20 mouse cellular contexts compared by ENCODE assay signal in the genomic region with DNA sequence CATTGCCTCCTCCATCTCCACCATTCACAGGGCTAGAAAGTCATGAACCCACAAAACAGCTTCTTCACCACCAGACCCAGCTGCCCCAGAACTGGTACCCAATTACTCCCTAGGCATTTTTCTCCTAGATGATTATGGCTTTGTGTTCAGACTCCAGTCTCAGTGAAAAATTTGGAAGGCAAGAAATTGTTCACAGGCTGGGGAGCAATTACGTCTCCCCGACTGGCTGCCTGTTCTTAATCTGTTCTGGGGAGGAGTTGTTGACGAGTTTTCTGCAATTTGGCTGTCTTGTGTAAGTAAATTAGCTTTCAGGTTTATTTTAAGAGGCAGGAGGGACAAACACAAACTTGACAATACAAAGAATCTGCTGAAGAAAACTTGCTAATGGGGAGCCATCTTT. TPM values are rescaled to one million over a fixed set of nuclear protein-coding genes. Genes with fewer than 3 reads are reported as not detected.
A peak's percentile ranks its signal among the peaks of the same experiment; 100 is the strongest.
DNase-seq lines count a peak whose midpoint lies in the region; ATAC-seq and TF ChIP-seq lines count a peak whose summit lies in the region.
"Had no signal": no experiment of that assay in that cellular context is flagged by ENCODE, and none has a peak within 500 bp of the region (broad histone marks: within the 10 kb centered on the region; RNA-seq: fewer than 3 reads in every experiment).

No protein-coding gene starts in this region.

- DNase-seq in embryonic facial prominence, embryonic 10.5 days (ENCODE audit: low spot score), result no peak
- peak; percentile 2 for DNase-seq in gastrocnemius, postnatal 25 days
- no peak for DNase-seq in gastrocnemius, adult 18-20 months (ENCODE audit: low spot score)
- no peak for DNase-seq in layer of hippocampus, adult 2 months (ENCODE audit: low spot score in 2 of 2)
- DNase-seq in layer of hippocampus, adult 8-10 months (ENCODE audit: low spot score in 2 of 2), result no peak
- DNase-seq in stomach, postnatal 0 days (ENCODE audit: low spot score), result no peak
- no peak for DNase-seq in cerebellum, adult 11 months
- DNase-seq: cerebellum, adult 9-10 months; layer of hippocampus, adult 9-11 months; liver, embryonic 13.5 days had no signal

- WGBS in embryonic facial prominence, embryonic 15.5 days, result 27% methylated on average over 3 of the region's 3 CpGs
- 55% methylated on average over 3 of the region's 3 CpGs for WGBS in embryonic facial prominence, embryonic 10.5 days
- WGBS in stomach, postnatal 0 days, result 66% methylated on average over 3 of the region's 3 CpGs

- peaks cover 30% of the 10 kb centered on the region for H3K4me1 ChIP-seq in embryonic facial prominence, embryonic 15.5 days
- peaks cover 9% of the 10 kb centered on the region for H3K4me1 ChIP-seq in embryonic facial prominence, embryonic 10.5 days
- no peaks in the 10 kb centered on the region for H3K4me1 ChIP-seq in stomach, postnatal 0 days (replicated peaks; ENCODE audit: control insufficient read depth, insufficient read depth)
- H3K4me1 ChIP-seq: liver, embryonic 13.5 days; megakaryocyte, embryonic 14.5 days; midbrain, embryonic 13.5 days had no signal

- no peak overlapping the region for H3K4me2 ChIP-seq in embryonic facial prominence, embryonic 15.5 days (replicated peaks)
- no peak overlapping the region for H3K4me2 ChIP-seq in stomach, postnatal 0 days (replicated peaks; ENCODE audit: low read depth)
- H3K4me2 ChIP-seq: forebrain, embryonic 15.5 days; kidney, embryonic 15.5 days; liver, embryonic 13.5 days; midbrain, embryonic 13.5 days; neural tube, embryonic 12.5 days had no signal

- H3K4me3 ChIP-seq in embryonic facial prominence, embryonic 15.5 days (replicated peaks), result no peak overlapping the region
- no peak overlapping the region for H3K4me3 ChIP-seq in embryonic facial prominence, embryonic 10.5 days
- H3K4me3 ChIP-seq in layer of hippocampus, adult 2 months, result no peak overlapping the region
- H3K4me3 ChIP-seq in stomach, postnatal 0 days (ENCODE audit: low read depth, low read length), result no peak overlapping the region
- H3K4me3 ChIP-seq: forebrain, embryonic 15.5 days; kidney, embryonic 15.5 days; left cerebral cortex, adult 2 months; liver, embryonic 13.5 days; megakaryocyte, embryonic 14.5 days; midbrain, embryonic 13.5 days; neural tube, embryonic 12.5 days; stomach, embryonic 15.5 days had no signal

- no peaks in the 10 kb centered on the region for H3K27me3 ChIP-seq in embryonic facial prominence, embryonic 15.5 days
- H3K27me3 ChIP-seq in embryonic facial prominence, embryonic 10.5 days (replicated peaks; ENCODE audit: low read depth, poor library complexity, severe bottlenecking), result no peaks in the 10 kb centered on the region
- H3K27me3 ChIP-seq in stomach, postnatal 0 days (ENCODE audit: control insufficient read depth, insufficient read depth, low read length), result no peaks in the 10 kb centered on the region
- H3K27me3 ChIP-seq: forebrain, embryonic 15.5 days; kidney, embryonic 15.5 days; liver, embryonic 13.5 days; midbrain, embryonic 13.5 days; neural tube, embryonic 12.5 days; stomach, embryonic 15.5 days had no signal

- H3K27ac ChIP-seq in embryonic facial prominence, embryonic 15.5 days (replicated peaks), result peak overlapping the region; percentile 65; the same call in 1 of the 2 replicates
- H3K27ac ChIP-seq in embryonic facial prominence, embryonic 10.5 days (replicated peaks), result no peak overlapping the region
- H3K27ac ChIP-seq in layer of hippocampus, adult 2 months, result peak overlapping the region; percentile 46; the same call in 1 of the 2 replicates
- H3K27ac ChIP-seq in stomach, postnatal 0 days (replicated peaks), result peak overlapping the region; percentile 42; the same call in 1 of the 2 replicates
- H3K27ac ChIP-seq: forebrain, embryonic 15.5 days; kidney, embryonic 15.5 days; left cerebral cortex, adult 2 months; liver, embryonic 13.5 days; midbrain, embryonic 13.5 days; neural tube, embryonic 12.5 days had no signal

- ATAC-seq in embryonic facial prominence, embryonic 15.5 days (ENCODE audit: insufficient number of reproducible peaks, low FRiP score, low TSS enrichment, low read depth), result no peak
- ATAC-seq in stomach, postnatal 0 days (ENCODE audit: low FRiP score, low TSS enrichment), result no peak
- ATAC-seq: activated CD4-positive, CD25-positive, alpha-beta regulatory T cell, adult 4 months had no signal

- H3K36me3 ChIP-seq in embryonic facial prominence, embryonic 15.5 days, result no peaks in the 10 kb centered on the region
- no peaks in the 10 kb centered on the region for H3K36me3 ChIP-seq in embryonic facial prominence, embryonic 10.5 days (replicated peaks)
- H3K36me3 ChIP-seq in stomach, postnatal 0 days (ENCODE audit: control insufficient read depth, insufficient read depth, low read length), result no peaks in the 10 kb centered on the region
- H3K36me3 ChIP-seq: forebrain, embryonic 15.5 days; kidney, embryonic 15.5 days; liver, embryonic 13.5 days; midbrain, embryonic 13.5 days; neural tube, embryonic 12.5 days; stomach, embryonic 15.5 days had no signal

- H3K9ac ChIP-seq in embryonic facial prominence, embryonic 15.5 days, result no peak overlapping the region
- no peak overlapping the region for H3K9ac ChIP-seq in stomach, postnatal 0 days (ENCODE audit: low read length)
- H3K9ac ChIP-seq: forebrain, embryonic 15.5 days; kidney, embryonic 15.5 days; liver, embryonic 13.5 days; midbrain, embryonic 13.5 days; neural tube, embryonic 12.5 days; stomach, embryonic 15.5 days had no signal

- no peaks in the 10 kb centered on the region for H3K9me3 ChIP-seq in embryonic facial prominence, embryonic 15.5 days (replicated peaks)
- no peaks in the 10 kb centered on the region for H3K9me3 ChIP-seq in embryonic facial prominence, embryonic 10.5 days
- H3K9me3 ChIP-seq in stomach, postnatal 0 days (ENCODE audit: control insufficient read depth, low read length), result no peaks in the 10 kb centered on the region
- H3K9me3 ChIP-seq: forebrain, embryonic 15.5 days; kidney, embryonic 15.5 days; liver, embryonic 13.5 days; megakaryocyte, embryonic 14.5 days; midbrain, embryonic 13.5 days; neural tube, embryonic 12.5 days; stomach, embryonic 15.5 days had no signal

- TF ChIP-seq CTCF in layer of hippocampus, adult 2 months (conservative IDR thresholded peaks at IDR 0.05), result no peak
- no peak for TF ChIP-seq CTCF in stomach, postnatal 0 days (IDR thresholded peaks at IDR 0.05; ENCODE audit: low read depth)

- no peak for TF ChIP-seq EP300 in stomach, postnatal 0 days (optimal IDR thresholded peaks at IDR 0.05)

RNA-seq across cellular contexts. Expression of a gene that starts 2.7 kb away (rescaled TPM):
- polyA plus RNA-seq in embryonic facial prominence, embryonic 15.5 days (2015; fragmentation: Nextera tagmentation; extraction: Ambion mirVana), result 115 and 149 TPM in 2 replicates
- 0.16 TPM in 1 of 2 replicates, not detected in the other for polyA plus RNA-seq in embryonic facial prominence, embryonic 10.5 days (2016; fragmentation: Nextera tagmentation; extraction: Ambion mirVana)
- 100 to 1,000 TPM in 1 of 2 experiments, 10 to 100 TPM in 1; 51.1 to 109 TPM for total RNA-seq in gastrocnemius, postnatal 25 days (2021)
- 10 to 100 TPM; 47.4 to 53.0 TPM for total RNA-seq in gastrocnemius, adult 18-20 months (2021)
- not detected for total RNA-seq in layer of hippocampus, adult 2 months (2021)
- total RNA-seq in layer of hippocampus, adult 8-10 months (2022), result under 1 TPM in 3 of 4 experiments, not detected in 1; 0.22 to 0.35 (median 0.25) TPM
- 35.6 and 53.9 TPM in 2 replicates for polyA plus RNA-seq in stomach, postnatal 0 days (2015; fragmentation: Nextera tagmentation; extraction: Ambion mirVana)
- total RNA-seq: monocyte, adult 5-6 weeks had no signal
- polyA plus RNA-seq: forebrain, embryonic 15.5 days; midbrain, embryonic 13.5 days had no signal

Comparison
In these comparisons a context has a peak if more than half of its experiments do, and no peak if none do; other contexts are left out.
1. RNA of a gene that starts 2.7 kb away (total RNA-seq): 51.1 to 109 TPM in gastrocnemius, postnatal 25 days and 47.4 to 53.0 TPM in gastrocnemius, adult 18-20 months; 0.22 to 0.35 TPM in layer of hippocampus, adult 8-10 months and not detected in layer of hippocampus, adult 2 months; every median in the first group is over 10 times any median in the second.